Mouse (Mus musculus): ENCODE results near the gene Grb14.

The Grb14 gene

DNA sequence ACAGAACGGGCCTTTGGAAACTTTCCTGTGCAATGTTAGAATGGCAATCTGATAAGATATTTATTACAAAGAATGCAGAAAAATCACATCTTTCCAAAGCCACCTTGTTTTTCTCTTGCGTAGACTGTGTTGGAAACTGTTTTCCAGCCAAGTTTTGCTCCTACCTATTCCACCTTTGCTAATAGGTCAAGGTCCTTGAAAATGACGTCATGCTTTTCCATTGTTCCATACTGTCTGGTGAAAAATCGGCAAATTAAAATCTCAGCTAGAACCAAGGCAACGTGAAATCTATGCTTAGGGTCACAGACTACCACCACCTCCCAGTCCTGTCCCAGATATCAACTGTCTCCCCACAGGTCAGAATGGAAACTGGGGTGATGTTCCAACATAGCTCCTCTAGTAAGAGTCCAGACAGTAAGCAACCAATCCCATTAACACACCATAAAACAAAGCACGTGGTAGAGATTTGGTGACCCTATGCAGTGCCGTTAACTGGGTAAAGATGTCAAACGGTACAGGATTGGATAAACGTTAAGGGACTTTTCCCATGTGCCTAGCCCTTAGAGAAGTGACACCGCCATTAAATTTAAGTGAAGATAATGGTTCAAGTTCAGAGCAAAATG lies 50.9 kb downstream of the Grb14 start:
- no peak for DNase-seq

DNA sequence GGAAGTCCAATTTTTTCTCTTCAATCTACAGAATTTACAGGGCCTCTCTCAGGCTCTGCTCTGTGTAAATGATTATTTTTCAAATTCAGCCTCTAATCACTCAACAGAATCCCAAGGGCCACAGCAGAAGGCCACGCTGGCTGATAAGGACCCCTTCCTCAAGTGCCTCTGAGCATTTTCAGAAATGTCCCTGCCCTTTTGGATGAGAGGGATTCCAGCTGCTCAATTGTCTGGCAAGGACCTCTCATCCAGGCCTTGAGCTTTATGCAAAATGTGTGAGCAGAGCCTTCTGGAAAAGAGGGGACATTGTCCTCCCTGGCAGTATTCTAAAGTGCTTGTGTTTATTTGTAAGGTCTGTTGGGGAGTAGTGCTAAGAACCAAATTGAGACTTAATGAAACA lies 51.7 kb downstream of the Grb14 start:
- DNase-seq = peak; percentile 35

- no peak for DNase-seq
These were observed 53.0 kb downstream of the Grb14 start for GRCm38 (mm10) chr2:64971828-64972227.

DNA sequence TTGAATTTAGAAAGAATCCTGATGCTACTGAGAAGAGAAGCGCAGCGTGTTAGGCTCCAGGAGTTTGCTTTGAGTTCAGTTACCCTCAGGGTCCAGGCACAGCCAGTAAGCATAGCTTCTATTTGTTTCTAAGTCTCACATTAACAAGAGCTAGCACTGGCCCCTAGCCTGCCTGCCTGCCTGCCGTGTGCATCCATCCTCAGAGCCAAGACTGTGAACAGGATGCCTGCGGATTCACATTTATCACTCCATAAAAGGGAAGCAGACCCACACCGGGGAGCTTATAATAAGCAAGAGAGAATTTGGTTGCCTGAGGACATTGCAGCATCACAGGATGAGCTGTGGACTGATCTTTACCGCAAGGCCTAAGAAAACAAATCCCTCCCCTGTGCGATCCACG lies 53.8 kb downstream of the Grb14 start:
- DNase-seq = no peak

GRCm38 (mm10) chr2:64966893-64967444 lies 57.8 kb downstream of the Grb14 start:
- no peak for DNase-seq

GRCm38 (mm10) chr2:64966323-64966722 lies 58.5 kb downstream of the Grb14 start:
- DNase-seq = no peak

DNA sequence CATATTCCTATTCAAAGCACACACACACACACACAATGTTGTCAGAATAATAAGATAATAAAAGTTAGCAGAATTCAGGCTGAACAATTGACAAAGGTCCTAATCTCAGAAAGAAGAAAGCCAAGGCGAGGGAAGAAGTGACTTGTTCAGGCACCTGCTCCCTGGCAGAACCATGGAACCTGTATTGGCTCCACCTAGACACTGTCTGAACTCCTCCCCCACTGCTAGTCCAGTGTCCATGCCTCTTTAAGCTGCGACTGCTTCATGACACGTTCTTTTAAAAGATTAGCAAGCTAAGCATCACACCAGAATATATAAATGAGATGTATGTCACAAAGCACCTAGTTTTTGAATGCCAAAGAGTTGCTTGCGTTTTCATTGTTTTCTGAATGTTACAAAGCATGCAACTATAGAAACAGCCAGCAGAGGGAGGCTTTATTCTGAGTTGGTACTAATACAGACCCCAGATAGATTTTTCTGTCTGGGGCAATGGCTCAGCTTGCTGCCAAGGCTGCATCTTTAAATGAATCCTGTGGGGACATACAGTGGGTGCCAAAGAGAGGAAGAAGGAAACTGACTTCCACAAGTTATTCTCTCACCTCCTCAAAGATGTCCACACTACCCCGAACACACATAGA lies 59.4 kb downstream of the Grb14 start:
- peak; percentile 60 for DNase-seq

DNA sequence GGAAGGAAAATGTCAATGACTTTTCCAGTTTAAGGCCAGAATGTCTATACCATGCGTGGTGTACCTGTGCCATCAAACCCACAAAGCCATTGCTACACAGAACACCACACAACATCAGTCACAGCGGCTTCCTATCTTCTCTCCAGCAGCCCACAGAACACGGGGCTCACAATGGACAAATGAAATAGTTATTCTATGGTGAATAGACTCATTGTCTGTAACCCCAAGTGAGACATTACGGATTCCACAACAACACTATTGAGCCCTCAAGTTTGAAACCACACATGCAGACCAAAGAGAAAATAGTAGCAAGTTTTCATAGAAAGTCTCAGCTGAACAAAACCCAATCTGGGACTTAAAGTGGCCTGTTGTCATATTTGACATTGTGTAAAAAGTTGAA lies 62.6 kb downstream of the Grb14 start:
- DNase-seq = no peak

DNA sequence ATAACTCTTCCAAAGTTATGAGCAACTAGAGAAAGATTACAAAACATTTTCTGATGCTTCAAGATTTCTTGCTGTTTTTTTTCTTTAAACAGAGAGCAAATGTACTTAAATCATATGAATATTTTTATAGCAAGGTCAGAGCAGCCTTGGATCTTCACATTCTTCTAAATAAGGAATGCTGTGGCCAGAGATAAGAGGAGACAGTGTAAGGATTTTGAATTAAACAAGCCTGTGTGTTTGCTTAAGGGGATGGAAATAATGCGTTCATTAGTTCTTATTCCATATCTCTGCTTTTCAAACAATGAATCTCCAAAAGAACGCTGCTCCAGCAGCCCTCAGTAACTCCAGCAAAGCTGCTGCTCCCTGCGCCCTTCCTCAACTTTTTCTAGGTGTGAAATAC lies 63.4 kb downstream of the Grb14 start:
- no peak for DNase-seq

DNA sequence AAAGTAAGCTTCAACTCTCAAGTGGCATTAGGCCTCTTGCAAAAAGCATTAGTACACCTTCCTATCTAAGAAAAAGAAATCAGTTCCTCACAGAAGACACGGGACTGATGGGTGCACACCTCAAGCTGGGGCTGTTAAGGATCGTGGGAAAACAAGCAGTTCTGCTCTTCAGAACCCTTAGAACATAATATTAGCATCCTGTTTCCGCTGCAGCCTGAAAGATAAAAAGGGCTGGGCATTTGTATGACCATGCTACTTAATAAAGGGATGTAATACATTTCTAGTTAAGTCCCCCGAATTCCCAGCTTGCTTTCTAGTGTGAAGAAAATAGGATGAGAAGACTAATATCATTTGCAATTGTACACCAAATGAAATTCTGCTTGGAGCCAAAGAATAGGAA lies 65.1 kb downstream of the Grb14 start:
- no peak for DNase-seq

DNA sequence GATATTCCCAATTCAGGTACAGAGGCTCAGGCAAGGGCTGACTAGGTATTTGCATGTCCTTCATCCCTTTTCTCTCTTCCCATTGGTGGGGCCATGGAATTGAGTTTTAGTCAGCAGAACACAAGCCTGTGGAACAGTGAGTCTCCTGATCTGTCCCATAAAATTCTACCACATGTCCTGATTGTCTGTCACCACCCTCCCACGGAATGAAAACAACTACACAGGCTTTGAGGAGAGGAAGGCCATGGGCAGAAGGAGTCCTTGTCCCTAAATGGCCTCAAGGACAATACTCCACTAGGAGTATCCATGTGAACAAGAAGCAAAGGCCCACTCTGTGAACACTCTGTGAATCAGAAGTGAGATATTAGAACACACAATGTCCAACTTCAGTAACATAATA lies 69.3 kb downstream of the Grb14 start:
- DNase-seq = no peak

DNA sequence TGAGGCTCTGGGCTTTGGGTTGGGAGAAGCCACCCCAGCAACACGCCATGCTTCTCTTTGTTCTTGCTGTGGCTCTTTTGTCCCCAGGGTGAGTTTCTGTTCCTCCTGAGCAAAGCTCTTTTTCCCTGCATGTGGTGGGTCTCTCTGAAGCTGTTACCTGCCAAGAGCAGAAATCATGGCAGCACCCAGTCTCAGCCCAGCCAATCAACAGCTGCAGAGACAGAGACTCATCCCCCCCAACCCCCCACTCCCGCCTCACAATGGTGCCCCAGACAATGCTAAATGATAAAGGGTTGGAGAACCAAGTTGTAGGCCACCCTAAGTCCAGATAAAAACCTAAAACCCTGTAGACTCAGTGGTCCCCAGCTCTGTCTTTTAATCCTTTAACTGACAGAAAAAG lies 75.6 kb downstream of the Grb14 start:
- DNase-seq = no peak

GRCm38 (mm10) chr2:64948418-64949169 lies 76.2 kb downstream of the Grb14 start:
- DNase-seq = peak; percentile 58

DNA sequence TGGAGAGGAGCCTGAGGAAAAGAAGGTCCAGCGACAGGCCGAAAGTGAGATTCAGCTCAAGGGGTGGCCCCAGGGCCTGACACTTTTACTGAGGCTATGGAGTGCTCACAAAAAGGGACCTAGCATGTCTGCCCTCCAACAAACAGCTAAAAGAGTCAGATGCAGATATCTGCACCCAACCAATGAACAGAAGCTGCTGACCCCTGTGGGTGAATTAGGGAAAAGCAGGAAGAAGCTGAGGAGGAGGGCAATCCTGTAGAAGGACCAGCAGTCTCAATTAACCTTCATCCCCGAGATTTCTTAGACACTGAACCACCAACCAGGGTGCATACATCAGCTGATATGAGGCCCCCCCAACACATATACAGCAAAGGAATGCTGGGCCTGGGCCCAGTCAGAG lies 77.3 kb downstream of the Grb14 start:
- no peak for DNase-seq

GRCm38 (mm10) chr2:64920879-64921278 lies 103.9 kb downstream of the Grb14 start:
- DNase-seq = no peak

- peak; percentile 12 for DNase-seq
These were observed 109.3 kb downstream of the Grb14 start for GRCm38 (mm10) chr2:64915448-64915847.

DNA sequence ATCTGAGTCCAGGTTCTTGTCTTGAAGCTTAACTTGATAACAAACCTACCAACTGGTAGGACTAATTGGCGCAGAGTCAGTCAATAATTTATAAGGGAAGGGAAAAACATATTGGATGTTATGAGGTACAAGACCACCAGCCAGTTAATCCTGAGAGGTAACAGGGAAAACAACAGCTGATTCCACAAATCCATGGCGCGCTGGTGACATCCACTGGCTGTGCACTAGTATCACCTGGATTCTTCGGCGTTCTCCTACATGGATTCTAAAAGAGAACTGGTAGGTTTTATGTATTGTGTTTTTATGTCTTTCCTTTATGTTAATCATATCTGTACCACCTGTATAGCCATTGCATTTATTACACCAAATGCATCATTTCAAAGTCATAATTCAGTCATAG lies 119.9 kb downstream of the Grb14 start:
- peak; percentile 22 for DNase-seq

- no peak for DNase-seq
These were observed 126.9 kb downstream of the Grb14 start for GRCm38 (mm10) chr2:64897844-64898243.

DNA sequence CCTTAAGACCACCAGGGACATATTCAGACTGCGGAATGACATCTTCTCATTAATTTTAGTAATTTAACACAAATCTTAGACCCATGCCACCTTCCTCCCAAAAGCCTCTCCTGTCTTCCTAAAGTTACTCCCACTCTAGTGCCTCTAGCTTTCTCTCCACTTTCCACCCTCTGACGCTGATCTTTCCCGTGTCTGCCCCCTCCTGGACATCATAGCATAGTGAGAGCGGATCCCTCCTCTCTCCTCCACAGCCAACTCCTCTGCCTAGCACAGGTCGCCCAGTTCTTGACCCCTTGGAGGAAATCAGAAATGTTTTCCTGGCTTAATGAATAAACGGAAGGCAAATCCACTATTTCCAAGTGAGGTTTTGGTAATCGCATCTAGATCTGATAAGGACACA lies 131.6 kb downstream of the Grb14 start:
- no peak for DNase-seq

- no peak for DNase-seq
These were observed 137.6 kb downstream of the Grb14 start for GRCm38 (mm10) chr2:64887098-64887757.

DNA sequence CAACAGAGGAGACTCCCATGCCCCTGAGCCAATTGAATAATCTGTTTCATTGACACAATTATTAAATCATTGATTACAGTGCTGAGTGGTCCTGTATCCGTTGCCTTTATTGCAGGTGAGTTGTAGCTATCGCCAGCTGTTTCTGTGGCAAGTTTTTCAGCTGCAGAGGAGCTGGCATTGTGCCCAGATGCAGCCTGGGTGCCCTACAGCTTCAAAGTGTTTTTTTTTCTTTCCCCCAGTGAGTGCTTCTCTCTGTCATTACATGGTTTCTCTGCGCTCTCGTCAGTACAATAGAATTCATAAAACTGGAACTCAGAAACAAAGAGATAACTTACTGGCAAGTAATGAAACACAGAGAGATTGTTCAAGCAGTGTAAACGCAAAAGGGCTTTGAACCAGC lies 139.1 kb downstream of the Grb14 start:
- peak; percentile 23 for DNase-seq

DNA sequence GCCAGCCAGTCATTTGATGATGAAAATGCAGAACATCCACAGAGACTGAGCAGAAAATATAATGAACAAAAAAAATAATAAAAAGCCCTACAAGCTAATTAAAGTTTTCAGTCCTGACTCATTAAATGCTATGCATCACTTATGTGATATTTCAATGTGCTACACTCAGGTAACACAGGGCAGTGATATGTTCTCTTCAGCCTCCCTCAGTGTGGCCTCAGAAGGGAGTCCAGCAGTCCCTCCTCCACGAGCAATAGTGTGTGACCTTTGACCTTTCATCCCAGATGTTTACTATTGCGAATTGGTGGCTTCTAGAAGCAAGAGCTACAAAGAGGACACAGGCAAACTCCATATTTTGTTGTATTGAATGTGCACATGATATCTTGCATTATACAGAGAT lies 146.5 kb downstream of the Grb14 start:
- DNase-seq = no peak

All from kidney, postnatal 10 days (tissue).